Mouse (Mus musculus) neural tube, embryonic 10.5 days (tissue): Measurements from ENCODE around the gene Snx15.
"Not testable (repeated sequence)": the region's sequence is repeated elsewhere in the genome, so short reads cannot be mapped to it uniquely, and the experiment has no call there.

ENCODE experiments used
- DNase-seq: peaks from one replicate; pipeline ENCODE4 v3.0.0-alpha.2; 2017; ENCODE audit warnings: low spot score; ENCODE audit errors: extremely low spot score

Snx15 gene

DNA sequence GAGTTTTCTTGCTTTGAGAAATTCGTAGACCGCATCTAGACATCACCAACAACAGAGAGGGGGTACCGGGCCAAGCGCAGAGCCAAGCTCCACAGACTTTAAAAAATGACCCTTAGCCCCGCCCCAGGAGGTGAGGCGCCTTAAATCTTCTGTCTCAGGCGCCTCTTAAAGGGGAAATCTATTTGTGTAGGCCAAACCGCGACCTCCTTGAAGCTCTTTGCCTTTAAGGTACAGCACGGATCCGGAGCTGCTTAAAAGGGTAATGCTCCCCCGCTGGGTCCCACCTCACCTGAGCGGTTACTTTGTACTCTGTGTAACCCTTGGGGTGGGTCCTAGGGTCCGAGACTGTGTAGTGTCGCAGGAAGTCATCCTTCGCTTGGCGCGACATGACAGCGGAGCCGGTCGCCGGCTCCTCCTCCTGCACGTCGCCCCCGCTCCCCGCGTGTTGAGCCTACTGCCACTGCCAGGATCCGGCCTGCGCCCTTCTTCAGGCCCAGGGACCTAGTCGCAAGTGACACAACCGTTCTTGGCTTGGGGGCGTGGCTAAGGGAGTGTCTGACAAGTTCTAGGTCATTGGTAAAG lies at the start of gene Snx15:
Gene Snx15, minus strand, starts transcription at position 545 of the 582 bp plus-strand sequence.
- peak; percentile 91 for DNase-seq

DNA sequence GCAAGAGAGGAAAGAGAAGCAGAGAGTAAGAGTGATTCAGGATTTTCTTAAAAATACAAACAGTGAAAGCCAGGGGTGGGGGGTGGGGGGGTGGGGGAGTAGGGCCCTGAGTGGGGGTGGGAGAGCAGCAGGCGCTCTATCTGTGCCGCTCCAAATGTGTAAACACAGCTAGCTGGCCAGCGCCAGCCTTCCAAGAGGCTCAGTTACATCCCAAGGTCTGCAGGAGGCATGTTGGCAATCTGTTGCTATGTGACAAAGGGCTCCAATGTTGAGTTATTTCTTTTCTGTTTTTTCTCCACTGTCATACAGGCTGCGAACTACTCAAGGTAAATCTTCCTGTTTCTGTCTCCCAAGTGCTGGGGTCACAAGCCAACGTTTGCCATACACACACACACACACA lies 46.7 kb upstream of the Snx15 start:
- no peak for DNase-seq

GRCm38 (mm10) chr19:6171215-6171614 lies 43.1 kb upstream of the Snx15 start:
- no peak for DNase-seq

GRCm38 (mm10) chr19:6166750-6167149 lies 38.6 kb upstream of the Snx15 start:
- no peak for DNase-seq

- DNase-seq: no peak
Measured at GRCm38 (mm10) chr19:6163872-6164547, 35.9 kb upstream of the Snx15 start.

- no peak for DNase-seq
Measured at GRCm38 (mm10) chr19:6157220-6157619, 29.1 kb upstream of the Snx15 start.

DNA sequence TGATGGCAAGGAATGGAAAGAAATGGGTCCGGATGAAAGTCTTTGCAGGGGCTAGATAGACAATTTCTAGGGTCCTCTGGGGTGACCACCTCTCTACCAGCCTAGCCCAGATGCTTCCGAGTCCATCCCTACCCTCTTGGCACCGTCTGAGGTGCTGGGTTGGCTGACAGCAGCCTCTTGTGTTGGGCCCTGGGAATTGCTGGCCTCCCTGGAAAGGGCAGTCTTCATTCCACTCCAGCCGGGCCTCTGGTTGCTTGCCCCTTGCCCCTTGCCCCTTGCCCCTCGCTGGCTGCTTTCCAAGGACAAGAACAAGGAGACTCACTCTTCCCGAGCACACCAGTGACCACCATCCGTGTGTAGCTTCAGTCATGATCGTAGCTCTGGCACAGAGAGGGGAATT lies 28.3 kb upstream of the Snx15 start:
- no peak for DNase-seq

DNA sequence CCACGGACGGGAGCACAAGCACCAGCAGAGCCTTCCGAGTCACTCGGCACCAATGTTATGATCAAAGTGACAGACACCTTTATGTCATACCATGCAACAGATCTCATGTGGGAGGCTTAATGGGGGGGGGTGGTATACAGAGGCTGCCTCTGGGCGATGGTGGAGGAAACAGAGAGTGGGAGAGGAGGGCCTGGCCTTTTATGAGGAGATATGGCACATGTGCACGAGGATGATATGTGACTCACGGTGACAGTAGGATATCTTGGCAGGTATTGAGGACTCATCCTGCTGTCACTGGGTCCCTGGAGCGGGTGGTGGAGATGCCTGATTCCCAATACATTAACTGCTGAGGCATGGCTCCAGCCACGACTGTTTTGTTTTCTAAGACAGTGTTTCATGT lies 27.1 kb upstream of the Snx15 start:
- DNase-seq: no peak

- no peak for DNase-seq
Measured at GRCm38 (mm10) chr19:6144842-6145241, 16.7 kb upstream of the Snx15 start.

- DNase-seq: peak; percentile 87
Measured at GRCm38 (mm10) chr19:6141394-6141749, 13.3 kb upstream of the Snx15 start, which contains the start of gene Arl2. Gene Arl2 (minus strand): TSS chr19:6141548.

- DNase-seq: peak; percentile 97
Measured at GRCm38 (mm10) chr19:6140678-6141393, 12.7 kb upstream of the Snx15 start, which contains the start of gene Batf2. Gene Batf2 (plus strand): TSS chr19:6140983.

GRCm38 (mm10) chr19:6140374-6140677 lies 12.2 kb upstream of the Snx15 start:
- no peak for DNase-seq

GRCm38 (mm10) chr19:6139701-6140100 lies 11.6 kb upstream of the Snx15 start:
- DNase-seq: no peak

DNA sequence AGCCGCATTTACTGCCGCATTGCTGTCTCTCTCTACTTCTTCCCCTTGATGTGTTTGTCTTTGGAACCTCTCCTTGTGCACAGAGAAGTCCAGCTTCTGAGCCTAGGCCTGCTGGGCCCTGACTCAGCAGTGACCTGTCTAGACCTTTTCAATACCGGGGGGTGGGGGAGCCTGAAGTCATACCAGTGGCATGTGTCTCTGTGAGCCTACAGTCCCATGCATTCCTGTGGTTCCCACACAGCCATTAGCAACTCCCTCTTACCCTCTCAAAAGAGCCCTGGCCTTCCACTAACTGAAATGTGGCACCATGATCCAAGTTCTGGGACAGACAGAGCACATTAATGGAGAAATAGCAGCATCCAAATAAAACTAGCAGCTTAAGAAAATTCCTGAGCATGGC lies 8.3 kb upstream of the Snx15 start:
- DNase-seq: no peak

- DNase-seq: not testable (repeated sequence)
Measured at GRCm38 (mm10) chr19:6133197-6133596, 5.1 kb upstream of the Snx15 start.

DNA sequence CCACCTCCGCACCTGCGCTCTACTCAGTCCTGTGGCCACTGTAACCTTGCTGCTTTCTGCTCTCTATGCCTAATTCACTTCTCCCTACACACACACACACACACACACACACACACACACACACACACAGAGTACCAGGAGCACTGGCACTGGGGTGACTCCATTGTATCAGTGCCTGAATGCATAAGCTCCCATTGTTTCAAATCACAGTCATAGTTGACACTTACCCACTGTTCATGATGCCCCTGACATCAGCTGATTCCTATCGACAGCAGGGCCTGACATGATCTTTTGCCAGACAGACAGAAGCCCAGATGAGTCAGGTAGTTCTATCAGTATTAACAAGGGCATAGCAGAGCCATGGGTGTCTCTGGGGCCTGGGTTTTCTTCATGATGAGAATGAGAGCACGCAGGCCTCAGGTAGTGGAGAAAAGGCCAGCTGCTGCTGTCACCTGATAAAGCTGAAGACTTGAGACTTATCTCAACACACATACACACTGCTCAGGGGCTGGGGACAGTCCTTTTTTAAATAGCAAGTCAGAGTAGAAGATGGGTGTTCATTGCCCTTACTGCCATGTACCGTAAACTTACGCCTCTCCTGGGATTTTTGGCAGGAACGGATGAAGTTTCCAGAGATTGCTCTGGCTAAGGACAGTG lies 4.2 kb upstream of the Snx15 start:
- no peak for DNase-seq

DNA sequence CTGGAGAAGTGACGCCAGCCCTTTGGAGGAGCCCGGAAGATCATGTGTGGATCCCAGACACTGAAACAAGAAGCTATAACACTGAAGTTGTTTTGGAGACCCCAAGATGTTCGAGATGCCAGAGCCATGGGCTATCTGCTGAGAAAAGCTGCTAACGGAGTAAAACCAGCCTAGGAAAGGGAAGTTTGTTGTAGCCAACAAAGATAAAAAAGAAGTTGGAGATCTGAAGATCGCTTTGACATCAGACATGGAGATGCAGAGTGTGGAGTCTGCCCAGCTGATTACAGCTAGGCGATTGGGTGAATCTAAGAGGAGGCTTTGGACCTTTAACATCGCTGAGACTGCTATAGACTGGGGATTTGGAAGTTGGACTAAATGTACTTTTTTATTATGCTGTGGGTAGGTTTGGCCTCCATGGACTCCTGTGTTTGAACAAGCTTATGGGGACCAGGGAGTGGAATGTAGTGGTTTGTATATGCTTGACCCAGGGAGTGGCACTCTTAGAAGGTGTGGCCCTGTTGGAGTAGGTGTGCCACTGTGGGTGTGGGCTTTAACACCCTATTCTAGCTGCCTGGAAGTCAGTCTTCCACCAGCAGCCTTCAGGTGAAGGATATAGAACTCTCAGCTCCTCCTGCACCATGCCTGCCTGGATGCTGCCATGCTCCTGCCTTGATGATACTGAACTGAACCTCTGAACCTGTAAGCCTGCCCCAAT lies 2.5 kb upstream of the Snx15 start:
- DNase-seq: not testable (repeated sequence)

DNA sequence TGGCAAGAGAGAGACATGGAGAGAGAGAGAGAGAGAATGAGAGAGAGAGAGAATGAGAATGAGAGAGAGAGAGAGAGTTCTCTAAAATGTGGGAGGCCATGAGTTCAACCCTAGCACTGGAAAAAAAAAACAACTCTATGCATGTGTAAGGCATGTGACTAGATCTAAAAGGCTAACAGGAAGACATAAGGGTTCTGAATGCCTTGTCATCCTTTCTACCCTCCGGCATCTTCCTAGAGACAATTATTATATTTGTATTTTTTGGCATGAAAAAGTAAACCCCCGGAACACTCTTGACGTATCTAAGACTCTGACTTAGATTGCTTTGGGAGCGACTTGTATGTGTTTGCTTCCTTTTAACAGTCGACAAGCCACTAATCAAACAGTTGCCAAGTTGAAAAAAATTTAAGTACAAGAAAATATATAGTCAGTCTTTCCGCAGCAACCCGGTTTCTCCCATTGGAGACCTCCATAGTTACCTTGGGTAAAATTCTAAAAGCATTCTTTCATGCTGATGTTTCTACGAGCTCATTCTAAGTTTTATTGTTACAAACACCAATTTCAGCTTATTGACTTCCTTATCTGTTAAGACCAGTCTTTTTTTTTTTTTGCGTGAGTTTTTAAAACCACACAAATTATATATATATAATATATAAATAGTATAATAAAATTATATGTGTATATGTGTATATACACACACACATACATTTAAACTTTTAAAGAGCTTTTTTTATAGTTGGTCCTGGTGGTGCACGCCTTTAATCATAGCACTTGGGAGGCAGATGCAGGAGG lies 1.1 kb downstream of the Snx15 start:
- DNase-seq: no peak

DNA sequence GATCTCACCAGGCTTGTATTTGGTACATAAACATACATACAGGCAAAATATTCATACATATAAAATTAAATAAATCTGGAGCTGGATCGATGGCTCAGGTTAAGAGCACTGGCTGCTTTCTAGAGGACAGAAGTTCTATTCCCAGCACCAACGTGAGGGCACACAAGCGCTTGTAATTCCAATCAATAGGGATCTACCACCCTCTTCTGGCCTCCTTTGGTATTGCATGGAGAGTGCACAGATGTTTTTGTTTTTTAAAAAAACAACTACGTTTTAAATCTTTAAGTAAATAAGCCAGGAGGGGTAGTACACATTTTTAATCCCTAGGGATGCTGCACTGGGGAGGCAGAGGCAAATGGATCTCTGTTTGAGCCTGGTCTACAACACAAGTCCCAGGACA lies 1.8 kb downstream of the Snx15 start:
- peak; percentile 50 for DNase-seq

DNA sequence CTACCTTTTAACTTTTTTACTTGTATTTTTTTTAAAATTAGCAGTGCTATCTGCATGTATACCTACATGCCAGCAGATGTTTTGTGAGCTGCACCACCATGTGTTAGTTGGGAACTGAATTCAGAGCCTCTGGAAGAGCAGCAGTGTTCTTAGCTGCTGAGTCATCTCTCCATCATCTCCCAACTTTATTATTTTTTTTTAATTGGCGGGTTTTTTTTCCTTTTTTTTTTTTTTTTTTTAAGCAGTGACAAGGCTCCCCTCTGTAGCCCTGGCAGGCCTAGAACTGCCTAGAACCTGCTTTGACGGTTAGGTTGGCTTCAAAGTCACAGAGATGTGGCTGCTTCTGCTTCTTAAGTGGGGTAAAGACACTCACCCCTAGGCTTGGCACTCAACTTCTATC lies 3.2 kb downstream of the Snx15 start:
- DNase-seq: no peak

- DNase-seq: peak; percentile 41
Measured at GRCm38 (mm10) chr19:6123330-6123729, 4.8 kb downstream of the Snx15 start.
